Mouse (Mus musculus) kidney, postnatal 0 days (tissue): ENCODE measurements around the gene Gm11549. TPM values are rescaled to one million over a fixed set of nuclear protein-coding genes. Genes with fewer than 3 reads are reported as not detected.

Experiments used
- ATAC-seq: fragments of 200-750 bp; cut with Nextera tagmentation; replicated peaks from 2 replicates; pipeline ENCODE4 v1.8.0; 2017; ENCODE audit warnings: low read depth, moderate number of reproducible peaks, moderate TSS enrichment, moderate library complexity; ENCODE audit not compliant: low FRiP score
- DNase-seq: peaks from one replicate; pipeline ENCODE4 v3.0.0-alpha.2; 2016; ENCODE audit warnings: low spot score
- H3K27ac ChIP-seq: fragments of 300-500 bp; sonication (generic); 2 replicates; pipeline ENCODE4 v1.5.1; 2014; ENCODE audit warnings: mild to moderate bottlenecking
- H3K27me3 ChIP-seq: fragments of 300-500 bp; sonication (generic); 2 replicates; pipeline ENCODE4 v1.6.1; 2014; ENCODE audit warnings: low read length, mixed read lengths; ENCODE audit not compliant: insufficient read depth
- H3K36me3 ChIP-seq: fragments of 300-500 bp; sonication (generic); 2 replicates; pipeline ENCODE4 v1.6.1; 2014; ENCODE audit warnings: low read length, mixed read lengths; ENCODE audit not compliant: insufficient read depth
- H3K4me1 ChIP-seq: fragments of 300-500 bp; sonication (generic); replicated peaks from 2 replicates; pipeline ENCODE4 v1.6.1; 2014; ENCODE audit warnings: antibody characterized with exemption, low read length, mixed read lengths; ENCODE audit not compliant: insufficient read depth
- H3K4me2 ChIP-seq: fragments of 300-500 bp; sonication (generic); 2 replicates; pipeline ENCODE4 v1.6.1; 2014; ENCODE audit warnings: mild to moderate bottlenecking, low read length, moderate library complexity, mixed read lengths
- H3K4me3 ChIP-seq: fragments of 300-500 bp; sonication (generic); replicated peaks from 2 replicates; pipeline ENCODE4 v1.5.1; 2014; ENCODE audit warnings: low read depth, low read length
- H3K9ac ChIP-seq: fragments of 300-500 bp; sonication (generic); 2 replicates; pipeline ENCODE4 v1.6.1; 2014; ENCODE audit warnings: low read depth, low read length
- H3K9me3 ChIP-seq: fragments of 300-500 bp; sonication (generic); replicated peaks from 2 replicates; pipeline ENCODE4 v1.6.1; 2016; ENCODE audit warnings: low read length, inconsistent platforms, mixed read lengths
- CTCF ChIP-seq: IDR thresholded peaks from 2 replicates; pipeline ENCODE4 v1.5.1; 2016; ENCODE audit warnings: antibody characterized with exemption, low read depth, mild to moderate bottlenecking, moderate library complexity
- WGBS: fragments of 180-500 bp; shearing (Covaris S2); extraction: QIAGEN DNeasy Blood & Tissue Kit; methylation state at CpG from one replicate; pipeline ENCODE4 v1.1.7; 2014; 5-methylcytosine and 5-hydroxymethylcytosine counted together
- polyA plus RNA-seq: library from polyadenylated mRNA; unstranded; fragments of >200 nt; fragmentation: Nextera tagmentation; extraction: Ambion mirVana; gene quantifications from 2 replicates; pipeline ENCODE4 v1.2.1, GENCODE M21; 2015

The Gm11549 gene
- polyA plus RNA-seq, 1 experiment from 2014 or later: not detected

GRCm38 (mm10) chr3:36478776-36479175 is 42.8 kb downstream of the Gm11549 start:
- TF ChIP-seq CTCF: no peak
- no peak for ATAC-seq
- WGBS: 60% methylated on average over 8 of the region's 8 CpGs

GRCm38 (mm10) chr3:36476261-36477155 is 45.1 kb downstream of the Gm11549 start:
- ATAC-seq (no peak), DNase-seq (peak; percentile 49)
- H3K9me3 ChIP-seq: no peaks in the 10 kb centered on the region
- peaks cover 6% of the 10 kb centered on the region; the same call in 1 of the 2 replicates for H3K4me1 ChIP-seq
- H3K36me3 ChIP-seq: no peaks in the 10 kb centered on the region
- peak overlapping the region; percentile 78 for H3K9ac ChIP-seq
- WGBS: 12% methylated on average over 20 of the region's 20 CpGs
- H3K4me3 ChIP-seq: peak overlapping the region; percentile 69
- peak overlapping the region; percentile 89 for H3K27ac ChIP-seq
- TF ChIP-seq CTCF: no peak
- no peaks in the 10 kb centered on the region for H3K27me3 ChIP-seq
- peak overlapping the region; percentile 72 for H3K4me2 ChIP-seq

More at GRCm38 (mm10) chr3:36478776-36479175, 42.8 kb downstream of the Gm11549 start:
- H3K4me1 ChIP-seq: peaks cover 9% of the 10 kb centered on the region; the same call in 1 of the 2 replicates
- H3K9ac ChIP-seq: no peak overlapping the region
- no peak overlapping the region for H3K4me2 ChIP-seq
- no peaks in the 10 kb centered on the region for H3K36me3 ChIP-seq
- H3K27ac ChIP-seq: 0 out of 2 replicates have a peak overlapping the region, but pooled peaks have one; percentile 20
- no peaks in the 10 kb centered on the region for H3K27me3 ChIP-seq
- peak; percentile 27 for DNase-seq
- H3K4me3 ChIP-seq: no peak overlapping the region
- no peaks in the 10 kb centered on the region for H3K9me3 ChIP-seq

DNA sequence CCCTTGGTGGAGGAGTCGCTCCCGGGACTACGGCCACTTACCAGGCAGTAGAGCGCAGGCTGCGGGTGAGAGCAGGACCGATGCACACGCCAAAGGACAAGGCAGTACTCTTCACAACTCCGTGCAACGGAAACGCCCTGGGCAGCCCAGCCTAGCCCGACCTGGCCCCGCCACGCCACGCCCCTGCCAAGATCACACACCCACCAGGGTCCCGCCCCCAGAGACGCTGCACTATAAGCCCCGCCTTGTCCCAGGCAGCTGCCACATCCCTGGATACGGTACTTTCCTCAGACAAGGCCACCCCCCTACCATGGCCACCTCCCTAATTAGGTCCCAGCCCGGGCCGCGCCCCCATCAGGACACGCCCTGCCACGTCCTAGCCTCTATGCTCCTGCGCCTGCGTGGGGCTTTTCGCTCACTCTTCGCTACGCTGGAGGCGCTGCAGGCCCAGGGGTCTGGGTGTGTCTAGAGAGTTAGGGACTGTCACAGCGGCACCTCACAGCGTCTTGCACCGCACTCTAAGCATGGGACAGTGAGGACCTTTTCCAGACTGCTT is 46.0 kb downstream of the Gm11549 start, which contains the start of the genes Anxa5 and 1810062G17Rik:
TSS of gene Anxa5 (minus strand) at position 363 of the 556 bp plus-strand sequence.
TSS of gene 1810062G17Rik (plus strand) at position 406 of the 556 bp plus-strand sequence.
- Histone ChIP-seq H3K4me3 (peak within 1 kb of the TSS; percentile 69), H3K27ac (peak within 1 kb of the TSS; percentile 91), H3K4me2 (peak within 1 kb of the TSS; percentile 72), H3K27me3 (no peaks in the 10 kb centered on the region), H3K4me1 (peaks cover 6% of the 10 kb centered on the region; the same call in 1 of the 2 replicates), H3K36me3 (no peaks in the 10 kb centered on the region), H3K9ac (peak within 1 kb of the TSS; percentile 78), H3K9me3 (no peaks in the 10 kb centered on the region)
- DNase-seq (peak; percentile 100), ATAC-seq (peak; percentile 99)
- peak; percentile 69 for TF ChIP-seq CTCF
- under 1% methylated on average over 32 of the region's 32 CpGs for WGBS

DNA sequence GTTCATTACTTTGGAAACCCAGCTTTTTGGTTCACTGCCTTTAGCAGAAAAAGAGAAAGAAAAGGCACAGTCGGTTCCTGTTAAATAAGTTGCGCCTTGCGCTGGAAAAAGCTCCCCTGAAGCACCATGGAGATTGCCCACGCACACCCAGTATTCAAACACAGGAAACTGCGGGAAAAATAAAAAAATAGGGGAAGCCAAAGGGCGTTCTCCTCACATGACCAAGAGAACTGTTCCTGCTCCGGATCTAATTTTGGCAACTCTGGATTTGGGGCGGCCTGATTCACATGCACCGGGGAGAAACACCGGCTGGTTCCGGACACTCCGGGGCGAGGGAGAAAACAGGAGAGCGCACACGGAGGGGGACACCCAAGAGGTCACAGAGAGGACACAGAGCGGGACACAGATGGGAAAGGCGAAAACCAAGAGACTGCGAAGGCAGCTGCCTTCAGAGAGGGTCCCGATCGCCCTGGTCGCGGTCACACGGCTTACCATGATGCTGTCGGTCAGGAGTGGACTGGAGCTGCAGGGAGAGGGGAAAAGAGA is 46.6 kb downstream of the Gm11549 start:
- Histone ChIP-seq H3K27ac (peak overlapping the region; percentile 91), H3K27me3 (no peaks in the 10 kb centered on the region), H3K4me2 (peak overlapping the region; percentile 72), H3K36me3 (no peaks in the 10 kb centered on the region), H3K9me3 (no peaks in the 10 kb centered on the region), H3K9ac (peak overlapping the region; percentile 77), H3K4me3 (peak overlapping the region; percentile 69), H3K4me1 (peaks cover 6% of the 10 kb centered on the region; the same call in 1 of the 2 replicates)
- TF ChIP-seq CTCF: no peak
- DNase-seq: peak; percentile 77
- under 1% methylated on average over 24 of the region's 24 CpGs for WGBS
- ATAC-seq: no peak; the same call in 1 of the 2 replicates

DNA sequence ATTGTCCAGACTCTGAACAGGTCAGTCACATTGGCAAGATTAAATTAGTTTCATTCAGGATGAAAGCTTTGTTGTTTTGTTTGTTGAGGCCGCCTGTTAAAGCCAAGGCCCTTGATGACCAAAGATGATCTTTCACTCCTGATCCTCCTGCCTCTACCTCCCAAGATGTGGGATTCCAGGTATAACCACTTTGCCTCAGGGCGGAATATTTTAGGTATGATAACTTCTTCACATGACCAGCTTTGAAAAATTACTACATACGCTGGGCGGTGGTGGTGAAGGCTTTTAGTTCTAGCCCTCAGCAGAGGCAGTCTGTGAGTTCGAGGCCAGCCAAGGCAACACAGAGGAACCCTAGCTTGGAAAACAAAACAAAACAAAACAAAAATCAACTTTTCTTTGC is 47.2 kb downstream of the Gm11549 start:
- Histone ChIP-seq H3K9me3 (no peaks in the 10 kb centered on the region), H3K9ac (no peak overlapping the region), H3K27ac (peak overlapping the region; percentile 91; the same call in 1 of the 2 replicates), H3K27me3 (no peaks in the 10 kb centered on the region), H3K4me1 (peaks cover 6% of the 10 kb centered on the region; the same call in 1 of the 2 replicates), H3K36me3 (no peaks in the 10 kb centered on the region), H3K4me2 (peak overlapping the region; percentile 72), H3K4me3 (peak overlapping the region; percentile 69)
- TF ChIP-seq CTCF: no peak
- ATAC-seq (no peak), DNase-seq (no peak)
- WGBS: 74% methylated on average over 5 of the region's 5 CpGs

GRCm38 (mm10) chr3:36473222-36473621 is 48.4 kb downstream of the Gm11549 start:
- ATAC-seq: no peak

More at GRCm38 (mm10) chr3:36473222-36473621, 48.4 kb downstream of the Gm11549 start:
- no peak for DNase-seq
- H3K4me1 ChIP-seq: peaks cover 6% of the 10 kb centered on the region; the same call in 1 of the 2 replicates
- H3K9me3 ChIP-seq: no peaks in the 10 kb centered on the region
- no peak overlapping the region for H3K4me2 ChIP-seq
- H3K27me3 ChIP-seq: no peaks in the 10 kb centered on the region
- H3K36me3 ChIP-seq: no peaks in the 10 kb centered on the region
- no peak for TF ChIP-seq CTCF
- H3K9ac ChIP-seq: no peak overlapping the region
- 97% methylated on average over 5 of the region's 5 CpGs for WGBS
- H3K27ac ChIP-seq: no peak overlapping the region
- no peak overlapping the region for H3K4me3 ChIP-seq
